Comparison of ENCODE assay signal across 26 mouse cellular contexts in the genomic region with DNA sequence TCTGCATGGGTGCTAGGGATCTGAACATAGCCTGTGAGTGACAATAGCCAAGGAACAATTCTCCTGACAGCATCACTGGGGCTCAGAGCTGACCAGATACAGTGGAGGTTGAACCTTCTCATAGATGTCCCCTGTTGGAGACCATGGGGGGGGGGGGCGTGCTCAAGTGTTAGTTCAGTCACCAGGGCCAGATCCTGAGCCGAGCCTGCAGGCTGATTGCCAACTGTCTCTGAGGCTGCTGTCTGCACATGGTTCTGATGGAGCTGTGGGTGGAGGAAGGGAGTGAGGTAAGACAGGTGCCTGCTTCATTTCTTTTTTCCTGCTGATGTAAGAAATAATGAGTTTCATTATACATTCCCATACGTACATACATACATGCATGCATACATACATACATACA. TPM values are rescaled to one million over a fixed set of nuclear protein-coding genes. Genes with fewer than 3 reads are reported as not detected.
DNase-seq lines count a peak whose midpoint lies in the region; ATAC-seq and TF ChIP-seq lines count a peak whose summit lies in the region.
"Had no signal": no experiment of that assay in that cellular context is flagged by ENCODE, and none has a peak within 500 bp of the region (broad histone marks: within the 10 kb centered on the region; RNA-seq: fewer than 3 reads in every experiment).

No protein-coding gene starts in this region.

- H3K36me3 ChIP-seq in heart, embryonic 12.5 days, result no peaks in the 10 kb centered on the region
- H3K36me3 ChIP-seq: embryonic facial prominence, embryonic 10.5 days; embryonic facial prominence, embryonic 12.5 days; forebrain, embryonic 15.5 days; G1E had no signal

- DNase-seq in cerebellum, postnatal 10 days, result peak; percentile 66 to 71
- no peak for DNase-seq in cerebellum, adult 8-10 months
- DNase-seq in heart, adult 11 months, result peak; percentile 85
- DNase-seq in left cerebral cortex, postnatal 4 days, result peak; percentile 51
- DNase-seq in left cerebral cortex, adult 2 months (ENCODE audit: extremely low spot score in 1 of 2, low spot score in 2 of 2), result no peak
- DNase-seq: adrenal gland, adult 8-10 months; adrenal gland, postnatal 14 days; adrenal gland, postnatal 36 days; B cell, adult 2 months; cerebellum, adult 11-12 months; cerebellum, adult 2 months; cerebellum, adult 9-11 months; cerebellum, postnatal 25 days; forebrain, postnatal 0 days had no signal

- no peak overlapping the region for H3K4me2 ChIP-seq in heart, embryonic 12.5 days
- H3K4me2 ChIP-seq: embryonic facial prominence, embryonic 12.5 days; forebrain, embryonic 13.5 days; forebrain, embryonic 15.5 days had no signal

- H3K27ac ChIP-seq in heart, embryonic 12.5 days (ENCODE audit: poor library complexity, severe bottlenecking), result no peak overlapping the region
- no peak overlapping the region for H3K27ac ChIP-seq in left cerebral cortex, adult 2 months
- H3K27ac ChIP-seq: embryonic facial prominence, embryonic 10.5 days; embryonic facial prominence, embryonic 12.5 days; forebrain, embryonic 13.5 days; forebrain, embryonic 15.5 days had no signal

- intact Hi-C loops in left cerebral cortex, postnatal 4 days (cut with DNase I), result no loop called here
- intact Hi-C loops in left cerebral cortex, adult 2 months (cut with DNase I), result no loop called here

- TF ChIP-seq CTCF in left cerebral cortex, adult 2 months (IDR thresholded peaks at IDR 0.05), result no peak

- WGBS in heart, embryonic 12.5 days, result 53% methylated on average over 3 of the region's 3 CpGs

- H3K4me1 ChIP-seq in heart, embryonic 12.5 days (replicated peaks), result peaks cover 32% of the 10 kb centered on the region

- no peak overlapping the region for H3K4me3 ChIP-seq in heart, embryonic 12.5 days
- no peak overlapping the region for H3K4me3 ChIP-seq in left cerebral cortex, adult 2 months
- H3K4me3 ChIP-seq: embryonic facial prominence, embryonic 10.5 days; embryonic facial prominence, embryonic 12.5 days; forebrain, embryonic 13.5 days; forebrain, embryonic 15.5 days had no signal

- H3K9me3 ChIP-seq in heart, embryonic 12.5 days (replicated peaks), result 0 out of 2 replicates have a peak, but pooled peaks cover 2% of the 10 kb centered on the region
- H3K9me3 ChIP-seq: embryonic facial prominence, embryonic 10.5 days; embryonic facial prominence, embryonic 12.5 days; forebrain, embryonic 15.5 days; G1E had no signal

- H3K9ac ChIP-seq in heart, embryonic 12.5 days, result no peak overlapping the region
- H3K9ac ChIP-seq: embryonic facial prominence, embryonic 12.5 days; forebrain, embryonic 13.5 days; forebrain, embryonic 15.5 days; forebrain, postnatal 0 days had no signal

- no peak for ATAC-seq in heart, embryonic 12.5 days (ENCODE audit: insufficient number of reproducible peaks, low FRiP score)
- ATAC-seq: activated CD4-positive, CD25-positive, alpha-beta regulatory T cell, adult 4 months; CD4-positive, CD25-positive, alpha-beta regulatory T cell, adult 4 months; forebrain, embryonic 13.5 days; forebrain, embryonic 15.5 days; forebrain, postnatal 0 days; Patski had no signal

- no peaks in the 10 kb centered on the region for H3K27me3 ChIP-seq in heart, embryonic 12.5 days (replicated peaks)
- H3K27me3 ChIP-seq: embryonic facial prominence, embryonic 12.5 days; forebrain, embryonic 15.5 days; Patski had no signal

RNA-seq across cellular contexts. Expression of a gene that starts 5.3 kb away (rescaled TPM):
- 57.4 and 62.4 TPM in 2 replicates for polyA plus RNA-seq in heart, embryonic 12.5 days (2016; fragmentation: Nextera tagmentation; extraction: Ambion mirVana)
- total RNA-seq in left cerebral cortex, postnatal 4 days (2021), result 1 to 10 TPM; 4.8 to 5.5 TPM
- total RNA-seq in left cerebral cortex, adult 2 months (2021), result 1 to 10 TPM; 2.1 to 2.2 TPM
- total RNA-seq: CH12.LX, G1E had no signal
- polyA plus RNA-seq: activated CD4-positive, CD25-positive, alpha-beta regulatory T cell, adult 4 months; CD4-positive, CD25-positive, alpha-beta regulatory T cell, adult 4 months; G1E had no signal

RNA-seq across cellular contexts. Expression of a gene that starts 51.9 kb away (rescaled TPM):
- polyA plus RNA-seq in heart, embryonic 12.5 days (2016; fragmentation: Nextera tagmentation; extraction: Ambion mirVana), result not detected in 2 replicates
- not detected for total RNA-seq in left cerebral cortex, postnatal 4 days (2021)
- total RNA-seq in left cerebral cortex, adult 2 months (2021), result not detected
- total RNA-seq: adrenal gland, adult 18-20 months; adrenal gland, adult 8-10 months; adrenal gland, postnatal 14 days; adrenal gland, postnatal 36 days; CH12.LX; forebrain, postnatal 0 days; G1E had no signal
- polyA plus RNA-seq: activated CD4-positive, CD25-positive, alpha-beta regulatory T cell, adult 4 months; CD4-positive, CD25-positive, alpha-beta regulatory T cell, adult 4 months; cerebellum, adult 2 months; cortical plate, adult 2 months; embryonic facial prominence, embryonic 10.5 days; embryonic facial prominence, embryonic 12.5 days; forebrain, embryonic 13.5 days; forebrain, embryonic 15.5 days; forebrain, postnatal 0 days; G1E; Patski had no signal

Comparison
In these comparisons a context has a peak if more than half of its experiments do, and no peak if none do; other contexts are left out.
1. DNase-seq: peak in cerebellum, postnatal 10 days (2 of 2), heart, adult 11 months (single experiment) and left cerebral cortex, postnatal 4 days (single experiment); none in cerebellum, adult 8-10 months (single experiment) and left cerebral cortex, adult 2 months (0 of 2).